Mouse (Mus musculus): ENCODE measurements around the gene H2-DMb1.

DNA sequence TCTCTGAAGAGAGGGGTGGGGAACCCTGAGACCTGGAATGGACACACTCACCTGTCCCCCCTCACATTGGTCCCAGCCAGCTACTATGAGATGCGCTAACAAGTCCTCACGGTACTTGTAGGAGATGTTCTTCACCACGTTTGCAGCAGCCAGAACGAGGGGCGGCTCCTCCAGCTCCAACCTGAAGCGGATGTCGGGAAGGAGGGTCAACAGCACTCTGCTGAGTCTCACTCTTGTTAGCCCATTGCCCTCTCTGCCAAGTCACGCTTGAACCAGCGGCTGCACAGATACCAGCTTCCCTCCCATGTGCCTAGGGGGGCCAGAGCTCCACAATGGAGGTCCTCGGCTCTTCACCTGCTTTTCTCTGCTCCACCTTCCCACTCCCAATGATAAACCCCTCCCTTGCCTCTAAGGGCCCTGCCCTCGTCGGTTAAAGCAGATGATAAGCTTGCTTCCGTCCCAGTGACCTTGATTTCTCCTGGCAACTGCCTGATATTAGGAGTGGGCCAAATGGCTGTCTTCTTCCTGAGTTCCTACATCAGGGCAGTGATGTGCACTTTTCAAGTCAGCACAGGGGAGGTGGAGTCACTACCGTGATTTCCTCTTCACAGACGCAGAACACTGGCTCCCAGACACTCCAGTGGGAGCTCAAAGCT lies 30.8 kb downstream of the H2-DMb1 start:
- TF ChIP-seq CTCF (IDR thresholded peaks at IDR 0.05; ENCODE audit: extremely low read depth, insufficient read depth, low read length) = no peak
- TF ChIP-seq POLR2A (IDR thresholded peaks at IDR 0.05; ENCODE audit: extremely low read depth, insufficient read depth, low read length) = no peak

Measured in cortical plate, adult 2 months (tissue).